Mouse (Mus musculus) liver, embryonic 11.5 days (tissue): Measurements from ENCODE around the gene Scube1. TPM values are rescaled to one million over a fixed set of nuclear protein-coding genes. Genes with fewer than 3 reads are reported as not detected.

Source experiments
- ATAC-seq: fragments of 200-750 bp; cut with Nextera tagmentation; replicated peaks from 2 replicates; pipeline ENCODE4 v1.8.0; 2017; ENCODE audit warnings: moderate number of reproducible peaks, mild to moderate bottlenecking, moderate TSS enrichment, moderate library complexity; ENCODE audit not compliant: low FRiP score
- DNase-seq: peaks from one replicate; pipeline ENCODE4 v3.0.0-alpha.2; 2017; ENCODE audit warnings: low spot score
- H3K27ac ChIP-seq: fragments of 300-500 bp; sonication (generic); 2 replicates; pipeline ENCODE4 v1.5.1; 2014; ENCODE audit warnings: mild to moderate bottlenecking, low read depth, low read length, control low read depth
- H3K27me3 ChIP-seq: fragments of 300-500 bp; sonication (generic); replicated peaks from 2 replicates; pipeline ENCODE4 v1.6.1; 2014; ENCODE audit warnings: low read length, mixed read lengths; ENCODE audit not compliant: control insufficient read depth, insufficient read depth
- H3K36me3 ChIP-seq: fragments of 300-500 bp; sonication (generic); 2 replicates; pipeline ENCODE4 v1.6.1; 2014; ENCODE audit warnings: mild to moderate bottlenecking, low read length, moderate library complexity, mixed read lengths; ENCODE audit not compliant: control insufficient read depth, insufficient read depth
- H3K4me1 ChIP-seq: fragments of 300-500 bp; sonication (generic); replicated peaks from 2 replicates; pipeline ENCODE4 v1.6.1; 2014; ENCODE audit warnings: low read length, mixed read lengths; ENCODE audit not compliant: control insufficient read depth, insufficient read depth
- H3K4me2 ChIP-seq: fragments of 300-500 bp; sonication (generic); 2 replicates; pipeline ENCODE4 v1.6.1; 2014; ENCODE audit warnings: mild to moderate bottlenecking, control low read depth, moderate library complexity
- H3K4me3 ChIP-seq: fragments of 300-500 bp; sonication (generic); 2 replicates; pipeline ENCODE4 v1.5.1; 2014; ENCODE audit warnings: low read depth, low read length, control low read depth
- H3K9ac ChIP-seq: fragments of 300-500 bp; sonication (generic); 2 replicates; pipeline ENCODE4 v1.6.1; 2014; ENCODE audit warnings: low read depth, low read length, control low read depth
- H3K9me3 ChIP-seq: fragments of 300-500 bp; sonication (generic); 2 replicates; pipeline ENCODE4 v1.6.1; 2016; ENCODE audit warnings: low read length, inconsistent platforms, mixed read lengths; ENCODE audit not compliant: control insufficient read depth
- WGBS: fragments of 180-500 bp; shearing (Covaris S2); extraction: QIAGEN DNeasy Blood & Tissue Kit; methylation state at CpG from one replicate; pipeline ENCODE4 v1.1.7; 2014; 5-methylcytosine and 5-hydroxymethylcytosine counted together
- polyA plus RNA-seq: library from polyadenylated mRNA; unstranded; fragments of >200 nt; fragmentation: Nextera tagmentation; extraction: Ambion mirVana; gene quantifications from 2 replicates; pipeline ENCODE4 v1.2.1, GENCODE M21; 2014

Gene Scube1
- polyA plus RNA-seq, 1 experiment from 2014 or later = 4.0 TPM

DNA sequence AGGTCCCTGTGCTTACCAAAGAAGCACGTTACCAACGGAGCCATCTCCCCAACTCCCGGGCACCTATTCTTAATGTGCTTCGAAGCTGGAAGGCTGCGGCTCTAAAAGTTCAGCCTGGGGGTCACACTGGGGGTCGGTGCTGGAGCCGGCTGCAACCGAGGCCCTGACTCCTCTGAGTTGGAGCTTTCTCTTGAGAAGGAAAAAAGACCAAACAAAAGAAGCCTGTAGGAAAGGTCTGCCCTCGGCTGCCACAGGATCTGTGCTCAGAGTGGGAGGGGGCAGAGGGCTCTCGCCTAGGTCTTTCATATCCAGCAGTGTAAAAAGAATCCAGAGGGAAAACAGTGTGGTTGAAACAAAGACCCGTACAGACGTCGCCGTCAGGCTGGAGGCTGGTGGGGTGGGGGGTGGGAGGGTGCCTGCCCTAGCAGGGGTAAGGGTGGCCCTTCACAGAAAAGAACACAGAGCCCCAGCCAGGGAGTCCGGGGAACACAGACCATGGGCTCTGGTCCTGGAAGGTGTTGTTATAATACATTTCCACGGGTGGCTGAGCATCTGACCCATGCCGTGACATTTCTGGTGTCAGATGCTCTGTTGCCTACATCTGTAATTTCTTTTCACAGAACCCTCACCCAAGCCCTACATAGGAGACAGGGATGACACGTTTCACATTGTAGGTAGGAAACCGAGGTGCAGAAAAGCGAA, 25.5 kb downstream of the Scube1 start:
- Histone ChIP-seq H3K27me3 (no peaks in the 10 kb centered on the region), H3K4me1 (no peaks in the 10 kb centered on the region), H3K36me3 (no peaks in the 10 kb centered on the region), H3K9ac (no peak overlapping the region), H3K27ac (no peak overlapping the region), H3K4me2 (no peak overlapping the region), H3K9me3 (no peaks in the 10 kb centered on the region; the same call in 1 of the 2 replicates), H3K4me3 (no peak overlapping the region)
- DNase-seq (no peak), ATAC-seq (no peak)
- WGBS = 69% methylated on average over 20 of the region's 20 CpGs

DNA sequence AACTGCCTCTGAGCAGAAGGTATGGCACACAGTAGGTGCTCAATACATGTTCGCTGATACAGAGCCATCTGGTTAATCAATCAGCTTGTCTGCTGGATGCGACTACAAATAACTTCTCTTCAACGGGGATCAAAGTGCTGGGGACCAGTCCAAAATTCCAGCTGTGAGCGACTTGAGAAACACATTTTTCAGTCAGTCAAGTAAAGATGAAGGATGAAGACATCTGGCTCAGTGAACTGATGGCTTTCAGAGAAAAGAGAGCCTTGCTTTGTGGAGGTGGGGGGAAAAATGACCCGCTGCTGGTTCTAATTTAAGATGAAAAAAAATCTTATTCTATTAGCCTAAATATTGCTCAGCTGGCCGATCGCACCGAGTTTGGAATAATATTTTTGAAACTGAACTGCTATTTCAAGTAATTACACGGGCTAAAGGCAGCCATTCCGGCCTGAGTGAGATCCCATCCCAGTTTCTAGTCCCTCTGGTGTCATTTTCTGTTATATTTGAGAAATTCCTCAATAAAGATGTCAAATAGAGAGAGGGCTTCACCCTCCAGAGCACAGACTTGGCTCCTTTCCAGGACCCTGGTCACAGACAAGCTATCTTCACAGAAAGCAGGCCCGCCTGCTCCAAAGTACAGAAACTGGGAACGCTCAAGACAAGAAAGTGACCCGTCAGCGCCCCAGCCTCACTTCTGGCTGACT, 28.0 kb downstream of the Scube1 start:
- DNase-seq (no peak), ATAC-seq (no peak)
- Histone ChIP-seq H3K4me3 (no peak overlapping the region), H3K27me3 (no peaks in the 10 kb centered on the region), H3K36me3 (no peaks in the 10 kb centered on the region), H3K9ac (no peak overlapping the region), H3K4me2 (no peak overlapping the region), H3K9me3 (no peaks in the 10 kb centered on the region), H3K4me1 (no peaks in the 10 kb centered on the region), H3K27ac (no peak overlapping the region)
- WGBS = 72% methylated on average over 14 of the region's 14 CpGs

DNA sequence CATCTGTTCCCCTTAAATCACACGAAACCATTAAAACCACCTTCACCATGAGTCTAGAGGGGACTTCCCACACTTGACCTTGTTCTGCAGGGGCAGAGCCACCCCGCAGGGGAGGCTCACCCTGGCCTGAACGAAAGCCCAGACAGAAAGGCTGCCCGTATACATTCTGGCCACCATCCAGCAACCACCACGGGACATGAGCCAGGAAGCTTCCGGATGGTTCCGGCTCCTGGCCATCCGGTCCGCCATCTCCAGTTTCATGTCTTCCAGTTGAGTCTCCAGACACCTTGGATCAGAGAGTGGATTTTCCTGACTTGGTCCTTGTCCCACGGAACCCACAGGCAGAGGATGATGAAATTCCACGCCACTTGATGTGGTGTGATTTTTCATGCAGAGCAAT, 29.7 kb downstream of the Scube1 start:
- WGBS = 83% methylated on average over 11 of the region's 11 CpGs
- Histone ChIP-seq H3K36me3 (no peaks in the 10 kb centered on the region), H3K27me3 (no peaks in the 10 kb centered on the region), H3K4me1 (no peaks in the 10 kb centered on the region), H3K9ac (no peak overlapping the region), H3K9me3 (no peaks in the 10 kb centered on the region), H3K4me3 (no peak overlapping the region), H3K4me2 (no peak overlapping the region), H3K27ac (no peak overlapping the region)
- ATAC-seq = no peak
- no peak for DNase-seq

DNA sequence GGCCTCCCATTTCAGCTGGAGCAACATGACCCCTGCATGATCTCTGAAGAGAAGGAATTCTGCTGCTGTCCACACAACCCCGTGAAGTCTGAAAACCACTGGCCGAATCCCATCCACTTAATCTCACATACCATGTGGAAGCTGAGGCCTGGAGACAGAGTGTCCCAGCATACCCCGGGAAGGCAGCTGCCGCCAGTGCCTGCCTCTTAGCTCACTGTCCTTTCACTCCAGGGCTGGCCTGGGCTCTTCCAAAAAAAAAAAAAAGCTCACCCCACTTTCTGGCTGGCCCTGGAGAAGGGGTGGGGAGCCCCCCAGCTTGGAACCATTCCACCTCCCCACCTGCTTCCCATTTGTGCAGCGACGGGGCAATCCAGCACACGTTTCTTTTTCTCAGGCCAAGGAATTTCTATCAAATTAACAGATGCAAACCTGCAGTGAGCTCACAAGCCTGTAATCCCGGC, 32.9 kb downstream of the Scube1 start:
- DNase-seq (no peak), ATAC-seq (no peak)
- Histone ChIP-seq H3K27ac (no peak overlapping the region), H3K9ac (no peak overlapping the region), H3K4me3 (no peak overlapping the region), H3K27me3 (no peaks in the 10 kb centered on the region), H3K4me2 (no peak overlapping the region), H3K4me1 (no peaks in the 10 kb centered on the region), H3K36me3 (no peaks in the 10 kb centered on the region), H3K9me3 (no peaks in the 10 kb centered on the region)
- WGBS = 59% methylated on average over 8 of the region's 8 CpGs

DNA sequence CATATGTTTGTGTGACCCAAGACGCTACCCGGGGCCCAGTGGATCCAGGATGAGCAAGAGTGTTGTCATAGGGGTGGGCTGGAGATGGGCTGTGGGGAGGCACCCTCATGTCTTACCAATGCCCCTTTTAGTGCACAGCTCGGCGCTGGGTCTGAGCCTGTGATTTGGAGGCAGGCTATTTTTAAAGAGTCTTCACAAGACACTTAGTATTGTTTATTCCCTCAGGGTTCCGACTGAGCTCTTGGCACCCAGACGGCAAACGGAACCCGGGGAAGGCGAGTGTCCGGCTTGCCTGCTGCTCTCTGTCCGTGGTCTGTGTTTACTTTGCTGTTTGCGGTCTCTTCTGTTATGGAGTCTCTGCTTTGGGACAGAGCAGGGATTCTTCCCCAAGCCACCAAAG, 34.9 kb downstream of the Scube1 start:
- ATAC-seq (no peak), DNase-seq (no peak)
- Histone ChIP-seq H3K36me3 (no peaks in the 10 kb centered on the region), H3K9ac (no peak overlapping the region), H3K27me3 (no peaks in the 10 kb centered on the region), H3K27ac (no peak overlapping the region), H3K4me2 (no peak overlapping the region), H3K4me1 (no peaks in the 10 kb centered on the region), H3K4me3 (no peak overlapping the region), H3K9me3 (no peaks in the 10 kb centered on the region)
- 85% methylated on average over 12 of the region's 12 CpGs for WGBS

DNA sequence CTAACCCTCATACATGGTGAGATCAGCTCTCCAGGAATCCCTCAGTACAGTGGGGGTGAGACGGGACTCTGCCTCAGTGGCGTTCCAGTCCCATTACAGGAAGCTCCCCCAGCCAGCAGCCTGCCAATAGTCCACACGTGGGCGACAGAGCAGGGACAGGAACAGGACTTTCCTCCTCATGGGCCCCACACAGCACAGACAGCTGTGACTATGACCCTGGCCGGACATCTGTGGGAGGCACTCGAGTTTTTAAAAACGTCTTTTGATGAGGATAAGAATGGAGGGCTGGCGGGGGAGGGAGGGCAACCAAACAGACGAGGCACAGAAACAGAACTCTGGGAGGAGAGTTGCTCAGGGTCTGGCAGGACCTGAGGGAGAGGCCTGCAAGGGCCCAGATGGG, 38.2 kb downstream of the Scube1 start:
- DNase-seq = no peak

DNA sequence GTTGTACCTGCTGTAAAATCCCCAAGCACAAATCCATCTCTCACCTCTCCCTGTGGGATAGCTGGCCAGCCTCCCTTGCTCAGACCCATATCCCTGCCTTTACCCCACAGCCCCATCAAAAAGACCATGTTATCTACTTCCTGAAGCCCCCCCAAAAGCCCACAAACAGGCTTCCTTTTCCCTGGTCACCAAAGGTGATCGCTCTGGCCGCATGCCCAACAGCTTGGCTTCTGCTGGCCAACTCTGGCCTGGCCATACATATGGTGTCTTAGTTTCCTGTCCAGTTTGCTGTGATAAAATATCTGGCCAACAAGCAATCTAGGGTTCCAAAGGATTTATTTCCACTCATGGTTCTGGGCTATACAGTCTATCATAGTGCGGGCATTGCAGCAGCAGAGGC, 38.9 kb downstream of the Scube1 start:
- H3K9me3 ChIP-seq = no peaks in the 10 kb centered on the region
- H3K36me3 ChIP-seq = no peaks in the 10 kb centered on the region
- no peaks in the 10 kb centered on the region for H3K27me3 ChIP-seq
- no peak overlapping the region for H3K9ac ChIP-seq
- H3K4me3 ChIP-seq = no peak overlapping the region
- ATAC-seq = no peak
- no peaks in the 10 kb centered on the region for H3K4me1 ChIP-seq
- H3K27ac ChIP-seq = no peak overlapping the region
- no peak for DNase-seq
- no peak overlapping the region for H3K4me2 ChIP-seq
- WGBS = 93% methylated on average over 3 of the region's 3 CpGs

More for the DNA sequence above, 38.2 kb downstream of the Scube1 start:
- Histone ChIP-seq H3K4me1 (no peaks in the 10 kb centered on the region), H3K4me3 (no peak overlapping the region), H3K27me3 (no peaks in the 10 kb centered on the region), H3K36me3 (no peaks in the 10 kb centered on the region), H3K4me2 (no peak overlapping the region), H3K9ac (no peak overlapping the region), H3K9me3 (no peaks in the 10 kb centered on the region), H3K27ac (no peak overlapping the region)
- 47% methylated on average over 9 of the region's 9 CpGs for WGBS
- no peak for ATAC-seq

DNA sequence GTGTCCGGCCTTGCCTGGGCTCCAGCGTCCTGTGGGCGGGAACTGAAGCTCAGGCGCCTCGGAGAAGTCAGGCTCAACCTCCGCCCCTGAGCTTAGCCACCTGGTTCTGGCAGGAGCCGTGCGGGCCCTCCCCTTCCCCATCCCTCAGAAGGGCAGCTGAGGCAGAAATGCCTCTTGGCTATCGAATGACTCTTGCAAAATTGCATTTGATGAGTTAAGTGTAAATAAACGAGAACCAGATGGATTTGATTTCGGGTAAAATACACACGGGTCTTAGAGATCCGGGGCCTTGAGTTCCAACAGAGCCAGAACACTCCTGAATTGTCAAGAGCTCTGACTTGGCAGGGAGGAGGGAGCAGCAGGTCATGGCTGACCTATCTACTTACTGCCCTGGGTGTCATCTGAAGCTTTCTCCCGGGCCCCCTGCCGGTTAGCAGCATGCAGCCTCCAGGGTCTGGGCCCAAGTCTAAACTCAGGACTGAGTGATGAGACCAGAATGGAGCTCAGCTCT, 41.7 kb downstream of the Scube1 start:
- Histone ChIP-seq H3K4me3 (no peak overlapping the region), H3K4me2 (no peak overlapping the region), H3K9ac (no peak overlapping the region), H3K4me1 (no peaks in the 10 kb centered on the region), H3K36me3 (no peaks in the 10 kb centered on the region), H3K9me3 (no peaks in the 10 kb centered on the region), H3K27ac (no peak overlapping the region), H3K27me3 (peaks cover 11% of the 10 kb centered on the region)
- ATAC-seq (no peak), DNase-seq (no peak)
- WGBS = 56% methylated on average over 15 of the region's 15 CpGs

DNA sequence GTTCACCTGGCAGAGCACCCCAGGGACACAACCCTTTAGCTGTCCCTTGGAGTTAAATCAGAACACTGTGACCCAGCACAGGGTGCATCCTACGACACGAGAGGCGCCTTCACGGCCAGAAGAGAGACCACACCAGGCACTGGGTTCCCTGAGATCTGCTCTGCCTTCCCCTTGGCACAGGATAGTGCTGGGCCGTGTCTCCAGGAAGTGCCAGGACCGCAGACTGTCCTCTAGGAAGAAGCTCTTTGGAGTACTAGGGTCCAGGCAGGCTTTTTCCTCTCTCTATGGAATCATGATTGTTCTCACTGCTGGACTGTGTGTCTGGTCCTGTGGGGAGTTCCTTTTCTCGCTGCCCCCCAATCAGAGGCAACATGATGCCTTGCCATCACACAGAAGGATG, 44.5 kb downstream of the Scube1 start:
- Histone ChIP-seq H3K4me1 (no peaks in the 10 kb centered on the region), H3K27me3 (peaks cover 13% of the 10 kb centered on the region), H3K9ac (no peak overlapping the region), H3K9me3 (no peaks in the 10 kb centered on the region), H3K4me3 (no peak overlapping the region), H3K4me2 (no peak overlapping the region), H3K27ac (no peak overlapping the region), H3K36me3 (no peaks in the 10 kb centered on the region)
- ATAC-seq (no peak), DNase-seq (no peak)
- WGBS = 78% methylated on average over 7 of the region's 7 CpGs
